In the genomic region with DNA sequence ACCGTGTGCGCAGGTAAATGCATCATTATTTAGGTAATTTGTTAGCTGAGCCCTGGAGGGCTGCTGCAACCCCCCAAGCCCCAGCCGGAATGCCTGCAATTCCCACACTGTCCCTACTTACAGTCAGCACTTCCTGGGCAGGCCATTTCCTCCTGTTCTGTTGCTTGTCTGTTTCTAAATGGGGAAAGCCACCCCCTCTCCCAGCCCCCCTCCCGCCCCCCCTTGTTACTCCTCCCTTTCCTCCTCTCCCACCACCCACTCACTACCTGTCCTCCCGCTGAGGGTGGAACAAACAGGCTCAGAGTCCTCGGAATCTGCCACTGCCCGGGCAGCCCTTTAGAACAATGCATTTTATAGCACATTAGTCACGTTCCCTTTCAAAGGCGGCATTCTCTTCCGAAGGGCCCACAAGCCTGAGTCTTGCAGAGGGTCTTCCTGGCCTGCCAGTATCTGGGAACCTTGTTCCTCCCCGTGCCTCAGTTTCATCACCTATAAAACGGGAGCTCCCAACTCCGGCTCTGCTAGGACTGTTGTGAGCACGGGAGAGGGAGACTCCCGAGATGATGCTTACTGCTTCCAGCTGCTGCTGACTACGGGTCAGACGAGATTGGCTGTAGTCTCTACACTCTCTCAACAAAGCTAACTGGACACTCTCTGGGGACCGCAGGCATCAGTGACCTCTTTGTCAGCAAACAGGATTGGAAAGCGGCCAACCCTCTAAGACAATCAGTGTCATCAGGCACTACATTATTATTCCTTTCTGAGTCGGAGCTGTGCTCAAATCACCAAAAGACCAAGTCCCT, we compare ENCODE assay signal across 8 mouse cellular contexts. TPM values are rescaled to one million over a fixed set of nuclear protein-coding genes. Genes with fewer than 3 reads are reported as not detected.
DNase-seq lines count a peak whose midpoint lies in the region; ATAC-seq lines count a peak whose summit lies in the region.

No protein-coding gene starts in this region.

- DNase-seq in Muller cell, postnatal 12 days (ENCODE audit: inconsistent ontology term), result peak; percentile 79
- peak; percentile 43 for DNase-seq in embryonic facial prominence, embryonic 11.5 days (ENCODE audit: low spot score)
- peak; percentile 39 to 65 for DNase-seq in heart, postnatal 14 days
- DNase-seq in neural tube, embryonic 11.5 days (ENCODE audit: low spot score), result peak; percentile 51
- DNase-seq in left cerebral cortex, adult 11 months (ENCODE audit: low spot score), result no peak
- DNase-seq in testis, postnatal 10 days (ENCODE audit: low spot score), result no peak

- intact Hi-C loops in heart, postnatal 14 days (cut with DNase I), result no loop called here

- 6% methylated on average over 20 of the region's 20 CpGs for WGBS in embryonic facial prominence, embryonic 11.5 days
- WGBS in limb, embryonic 15.5 days, result 12% methylated on average over 20 of the region's 20 CpGs
- 4% methylated on average over 19 of the region's 20 CpGs for WGBS in neural tube, embryonic 11.5 days

- 0 out of 2 replicates have a peak overlapping the region, but pooled peaks have one; percentile 5 for H3K9ac ChIP-seq in embryonic facial prominence, embryonic 11.5 days (replicated peaks; ENCODE audit: low read length)
- peak overlapping the region; percentile 14; the same call in 1 of the 2 replicates for H3K9ac ChIP-seq in limb, embryonic 15.5 days
- peak overlapping the region; percentile 24 for H3K9ac ChIP-seq in neural tube, embryonic 11.5 days (ENCODE audit: low read length)

- ATAC-seq in embryonic facial prominence, embryonic 11.5 days (replicated peaks; ENCODE audit: insufficient number of reproducible peaks, low FRiP score, low TSS enrichment, low read depth), result no peak
- no peak for ATAC-seq in limb, embryonic 15.5 days (ENCODE audit: insufficient number of reproducible peaks, low FRiP score, low TSS enrichment, low read depth)
- ATAC-seq in neural tube, embryonic 11.5 days (ENCODE audit: insufficient read depth, low FRiP score, low TSS enrichment), result peak; percentile 42; the same call in 1 of the 2 replicates
- ATAC-seq in inflammation-experienced regulatory T-cells, adult 6 months, result no peak

- H3K4me1 ChIP-seq in embryonic facial prominence, embryonic 11.5 days (ENCODE audit: control insufficient read depth, insufficient read depth, low read length), result peaks cover 8% of the 10 kb centered on the region
- peaks cover 61% of the 10 kb centered on the region for H3K4me1 ChIP-seq in limb, embryonic 15.5 days
- H3K4me1 ChIP-seq in neural tube, embryonic 11.5 days (ENCODE audit: control insufficient read depth, insufficient read depth, low read length), result peaks cover 52% of the 10 kb centered on the region

- H3K4me3 ChIP-seq in embryonic facial prominence, embryonic 11.5 days (ENCODE audit: low read depth, low read length), result no peak overlapping the region
- H3K4me3 ChIP-seq in limb, embryonic 15.5 days, result no peak overlapping the region
- H3K4me3 ChIP-seq in neural tube, embryonic 11.5 days (ENCODE audit: low read depth, low read length), result 0 out of 2 replicates have a peak overlapping the region, but pooled peaks have one; percentile 3

- peak overlapping the region; percentile 19; the same call in 1 of the 2 replicates for H3K4me2 ChIP-seq in embryonic facial prominence, embryonic 11.5 days (ENCODE audit: low read depth, low read length)
- H3K4me2 ChIP-seq in limb, embryonic 15.5 days, result peak overlapping the region; percentile 22; the same call in 1 of the 2 replicates
- peak overlapping the region; percentile 34 for H3K4me2 ChIP-seq in neural tube, embryonic 11.5 days (ENCODE audit: low read depth)

- no peaks in the 10 kb centered on the region for H3K9me3 ChIP-seq in embryonic facial prominence, embryonic 11.5 days (replicated peaks; ENCODE audit: control insufficient read depth, low read length)
- no peaks in the 10 kb centered on the region for H3K9me3 ChIP-seq in limb, embryonic 15.5 days
- H3K9me3 ChIP-seq in neural tube, embryonic 11.5 days (ENCODE audit: control insufficient read depth, low read length), result no peaks in the 10 kb centered on the region

- no peaks in the 10 kb centered on the region for H3K27me3 ChIP-seq in embryonic facial prominence, embryonic 11.5 days (ENCODE audit: control insufficient read depth, insufficient read depth, low read length)
- no peaks in the 10 kb centered on the region for H3K27me3 ChIP-seq in limb, embryonic 15.5 days
- 0 out of 2 replicates have a peak, but pooled peaks cover 9% of the 10 kb centered on the region for H3K27me3 ChIP-seq in neural tube, embryonic 11.5 days (ENCODE audit: control insufficient read depth, insufficient read depth, low read length)

- H3K27ac ChIP-seq in embryonic facial prominence, embryonic 11.5 days (replicated peaks; ENCODE audit: low read depth, low read length), result no peak overlapping the region
- H3K27ac ChIP-seq in limb, embryonic 15.5 days, result peak overlapping the region; percentile 75
- H3K27ac ChIP-seq in neural tube, embryonic 11.5 days (ENCODE audit: low read depth, low read length), result peak overlapping the region; percentile 79

- H3K36me3 ChIP-seq in embryonic facial prominence, embryonic 11.5 days (replicated peaks; ENCODE audit: control insufficient read depth, insufficient read depth, low read depth, low read length), result no peaks in the 10 kb centered on the region
- H3K36me3 ChIP-seq in limb, embryonic 15.5 days, result peaks cover 9% of the 10 kb centered on the region; the same call in 1 of the 2 replicates
- H3K36me3 ChIP-seq in neural tube, embryonic 11.5 days (ENCODE audit: control insufficient read depth, insufficient read depth, low read length), result no peaks in the 10 kb centered on the region

RNA-seq across cellular contexts. Expression of a gene that starts 10.8 kb away (rescaled TPM):
- 11.9 and 12.8 TPM in 2 replicates for polyA plus RNA-seq in embryonic facial prominence, embryonic 11.5 days (2014; fragmentation: Nextera tagmentation; extraction: Ambion mirVana)
- total RNA-seq in heart, postnatal 14 days (2021), result 10 to 100 TPM; 19.0 to 20.0 TPM
- 21.1 and 22.8 TPM in 2 replicates for polyA plus RNA-seq in limb, embryonic 15.5 days (2015; fragmentation: Nextera tagmentation; extraction: Ambion mirVana)
- 13.4 and 15.1 TPM in 2 replicates for polyA plus RNA-seq in neural tube, embryonic 11.5 days (2014; fragmentation: Nextera tagmentation; extraction: Ambion mirVana)
- polyA plus RNA-seq in inflammation-experienced regulatory T-cells, adult 6 months (2017; shearing (Covaris generic)), result under 1 TPM; 0.16 to 0.31 (median 0.17) TPM

Comparison
In these comparisons a context has a peak if more than half of its experiments do, and no peak if none do; other contexts are left out.
1. DNase-seq: peak in Muller cell, postnatal 12 days (single experiment), embryonic facial prominence, embryonic 11.5 days (single experiment), heart, postnatal 14 days (2 of 2) and neural tube, embryonic 11.5 days (single experiment); none in left cerebral cortex, adult 11 months (single experiment) and testis, postnatal 10 days (single experiment).
2. Peak in every context shown above with its lines, with median percentiles within 50 percentile points of each other: H3K4me2 ChIP-seq and H3K9ac ChIP-seq.